Mouse (Mus musculus) kidney, postnatal 25 days (tissue): ENCODE measurements at regions not wholly inside any gene's neighbourhood (a gene's known extent, or its start where the extent isn't known, plus 50 kb on each side); places are given as distances from the start of the nearest gene placed in this dataset.
"Not testable (repeated sequence)": the region's sequence is repeated elsewhere in the genome, so short reads cannot be mapped to it uniquely, and the experiment has no call there.

Experiments used
- DNase-seq, 2 experiments: peaks; one replicate each; pipeline ENCODE4 v3.0.0; 2021; ENCODE audit warnings: mixed read lengths in 2 of 2

DNA sequence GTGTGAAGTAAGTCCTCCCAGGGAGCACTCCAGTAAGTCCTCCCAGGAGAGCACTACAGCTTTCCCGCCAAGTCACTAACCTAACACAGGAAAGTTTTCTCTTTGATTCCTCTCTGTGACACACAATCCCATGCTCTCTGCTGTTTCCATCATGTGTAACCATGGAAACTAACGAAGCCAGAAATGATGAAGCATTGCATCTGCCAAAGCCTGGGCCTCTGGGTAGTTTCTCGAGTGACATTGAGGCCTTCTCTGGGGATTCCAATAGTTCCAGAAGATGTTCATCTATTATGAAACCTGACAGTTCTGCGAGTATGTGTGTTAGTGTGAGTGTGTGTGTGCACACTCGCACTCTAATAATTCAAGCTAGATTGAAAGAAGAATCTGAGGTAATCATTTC is 140.7 kb upstream of the Zfp637 start:
- no peak for DNase-seq

DNA sequence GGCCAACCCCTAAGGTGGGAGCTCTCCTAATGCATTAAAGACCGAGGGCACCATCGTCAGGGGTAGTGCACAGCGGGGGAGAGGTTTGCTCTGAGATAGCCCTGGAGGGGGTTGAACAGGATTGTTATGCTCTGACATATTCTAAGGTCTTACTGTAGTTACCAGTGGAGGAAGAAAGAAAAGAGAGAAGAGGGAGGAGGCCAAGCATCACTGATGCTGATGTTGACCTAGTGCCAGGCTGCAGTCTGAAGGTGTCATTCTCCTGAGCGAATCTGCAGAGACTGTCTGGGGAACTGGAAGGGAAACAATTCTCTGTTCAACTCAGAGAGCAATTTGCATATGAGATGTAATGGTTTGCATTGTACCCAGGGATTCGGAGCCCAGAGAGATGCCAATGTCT is 139.4 kb upstream of the Zfp637 start:
- DNase-seq, result no peak

GRCm38 (mm10) chr6:117706006-117706405 is 135.0 kb upstream of the Zfp637 start:
- DNase-seq, result peak in 1 of 2 experiments; percentile 13

GRCm38 (mm10) chr6:117709212-117709611 is 131.8 kb upstream of the Zfp637 start:
- no peak for DNase-seq

DNA sequence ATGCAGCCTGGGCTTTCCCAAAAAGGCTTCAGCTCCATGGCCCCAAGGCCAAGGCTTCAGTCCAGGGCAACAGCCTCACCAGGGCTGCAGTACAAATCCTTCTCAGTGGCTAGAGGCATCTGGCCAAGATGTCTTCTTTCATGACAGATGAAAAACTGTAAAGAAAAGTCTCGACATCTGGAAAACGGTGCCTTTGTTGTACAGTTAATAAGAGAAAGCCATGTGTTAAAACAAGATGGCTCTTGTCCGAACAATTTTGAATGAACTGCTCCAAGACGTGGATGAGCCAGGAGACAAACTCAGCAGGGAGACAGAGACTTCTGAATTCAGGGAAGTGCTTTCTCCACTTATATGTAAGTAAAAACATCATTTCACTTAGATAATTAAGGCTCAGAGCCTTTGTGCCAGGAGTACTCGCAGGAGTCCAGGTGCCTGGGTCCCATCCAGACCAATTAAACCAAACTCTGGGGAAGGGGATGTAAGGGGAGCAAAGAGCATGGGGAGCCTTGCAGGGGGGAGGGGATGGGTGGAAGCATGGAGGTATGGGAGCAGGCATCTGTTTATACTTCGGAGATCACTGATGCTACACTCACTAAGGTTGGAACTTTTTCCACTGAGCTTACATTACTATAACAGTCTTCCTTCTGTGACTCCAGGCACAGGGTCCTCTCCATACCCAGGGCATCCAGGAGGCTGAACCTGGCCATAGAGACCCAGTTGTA is 125.8 kb upstream of the Zfp637 start:
- DNase-seq, result peak in 1 of 2 experiments; percentile 14

- DNase-seq, result not testable (repeated sequence)
Observed at GRCm38 (mm10) chr6:117716422-117716821, 124.6 kb upstream of the Zfp637 start.

DNA sequence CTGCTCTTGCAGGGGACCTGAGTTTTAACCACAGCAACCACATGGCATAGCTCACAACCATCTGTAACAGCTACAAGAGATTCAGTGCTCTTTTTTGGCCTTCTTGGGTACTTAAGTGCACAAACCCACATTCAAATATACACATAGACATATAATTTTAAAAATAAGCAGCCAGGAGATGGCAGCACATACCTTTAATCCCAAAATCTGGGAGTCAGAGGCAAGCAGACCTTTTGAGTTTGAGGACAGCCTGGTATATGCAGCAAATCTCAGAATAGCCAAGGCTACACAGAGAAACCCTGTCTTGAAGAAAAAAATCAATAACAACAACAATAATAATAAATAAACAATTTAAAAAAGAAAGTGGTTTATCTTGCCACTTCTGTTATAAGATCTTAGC is 88.6 kb upstream of the Zfp637 start:
- DNase-seq, result not testable (repeated sequence)

- not testable (repeated sequence) for DNase-seq
Observed at GRCm38 (mm10) chr6:117755682-117756081, 85.3 kb upstream of the Zfp637 start.

DNA sequence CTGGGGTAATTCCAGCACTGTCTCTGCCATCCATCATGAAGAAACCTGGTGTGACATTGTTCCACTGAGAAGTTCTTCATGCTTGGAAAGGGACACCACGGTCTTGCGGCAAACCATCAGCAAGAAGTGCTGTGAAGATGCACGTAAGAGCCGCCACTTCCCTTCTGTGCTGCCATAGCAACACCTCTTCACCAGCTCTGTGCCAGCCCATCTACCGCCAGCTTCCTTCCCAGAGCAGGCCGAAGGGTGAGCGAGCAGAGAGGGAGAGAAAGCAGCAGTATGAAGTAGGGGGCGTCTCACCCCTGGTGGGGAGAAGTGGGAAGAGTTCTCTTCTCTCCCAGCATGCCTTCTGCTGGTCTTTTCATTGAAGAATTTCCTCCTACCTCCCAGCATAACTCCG is 84.8 kb upstream of the Zfp637 start:
- DNase-seq, result no peak

- DNase-seq, result peak in 1 of 2 experiments; percentile 60
Observed at GRCm38 (mm10) chr6:117758516-117758915, 82.5 kb upstream of the Zfp637 start.

DNA sequence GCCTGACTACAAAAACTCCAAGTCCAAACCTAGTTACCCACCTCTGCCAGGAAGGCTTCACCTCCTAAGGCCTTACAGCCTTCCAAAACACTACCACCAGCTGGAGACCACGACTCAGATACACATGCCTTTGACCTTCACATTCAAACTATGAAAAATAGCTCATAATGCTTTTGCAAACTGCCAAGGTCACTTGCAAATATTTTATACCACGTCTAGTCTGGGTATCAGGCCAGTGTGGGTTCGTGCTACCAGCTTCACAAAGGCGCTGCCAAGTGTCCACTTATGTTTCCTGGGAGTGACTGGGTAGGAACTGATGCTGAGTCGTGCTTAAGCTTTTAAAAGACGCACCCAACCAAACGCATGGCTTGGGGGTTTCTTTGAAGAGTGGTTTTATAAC is 69.5 kb upstream of the Zfp637 start:
- DNase-seq, result no peak

DNA sequence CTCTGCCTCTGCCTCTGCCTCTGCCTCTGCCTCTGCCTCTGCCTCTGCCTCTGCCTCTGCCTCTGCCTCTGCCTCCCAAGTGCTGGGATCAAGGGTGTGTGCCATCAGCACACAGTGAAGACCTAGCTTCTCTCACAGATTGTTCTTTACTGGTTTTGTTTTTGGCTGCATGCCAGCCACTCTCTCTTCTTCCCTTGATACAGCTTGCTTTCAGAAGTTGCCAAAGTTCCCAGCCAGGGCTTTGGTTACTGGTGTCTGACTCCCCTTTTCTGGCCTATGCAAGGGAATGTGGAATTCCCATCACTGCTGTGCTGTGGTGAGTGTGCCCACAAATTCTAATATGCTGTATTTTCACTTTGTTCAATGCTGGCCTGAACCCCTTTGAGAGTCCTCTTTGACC is 68.6 kb upstream of the Zfp637 start:
- no peak for DNase-seq

DNA sequence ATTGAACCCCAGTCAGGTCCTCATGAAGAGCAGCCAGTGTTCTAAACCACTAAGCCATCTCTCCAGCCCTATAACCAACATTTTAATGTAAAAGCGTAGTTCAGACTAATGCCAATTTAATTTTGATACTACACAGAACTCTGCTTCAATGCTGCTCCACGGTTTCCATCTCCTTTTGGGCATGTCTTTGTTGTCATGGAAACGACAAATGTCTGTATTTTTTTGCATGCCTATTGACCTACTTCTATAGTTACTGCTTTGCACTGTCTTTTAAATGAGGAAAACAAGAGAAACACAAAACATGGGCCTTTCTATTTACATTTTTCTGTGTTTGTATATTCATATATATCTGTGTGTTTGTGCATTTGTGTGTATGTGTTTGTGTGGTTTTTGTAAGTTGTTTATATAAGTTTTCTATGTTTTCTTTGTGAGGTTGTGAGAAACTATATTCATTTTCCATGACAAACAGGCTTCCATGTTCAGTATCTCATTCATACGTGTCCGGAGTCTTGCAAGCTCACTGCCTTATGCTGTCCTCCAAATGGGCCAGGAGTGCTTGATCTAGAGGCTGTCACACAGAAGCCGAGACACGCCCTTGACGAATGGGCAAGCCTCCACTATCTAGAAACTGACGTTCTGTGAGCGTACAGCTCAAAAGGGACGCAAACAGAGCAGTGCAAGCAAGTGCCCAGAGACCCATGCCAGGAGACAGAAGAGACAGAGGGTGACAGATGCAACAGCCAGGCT is 65.5 kb upstream of the Zfp637 start:
- no peak for DNase-seq

- no peak for DNase-seq
Observed at GRCm38 (mm10) chr6:117778027-117778426, 63.0 kb upstream of the Zfp637 start.

GRCm38 (mm10) chr6:117778481-117778880 is 62.5 kb upstream of the Zfp637 start:
- peak; percentile 40 to 74 for DNase-seq

DNA sequence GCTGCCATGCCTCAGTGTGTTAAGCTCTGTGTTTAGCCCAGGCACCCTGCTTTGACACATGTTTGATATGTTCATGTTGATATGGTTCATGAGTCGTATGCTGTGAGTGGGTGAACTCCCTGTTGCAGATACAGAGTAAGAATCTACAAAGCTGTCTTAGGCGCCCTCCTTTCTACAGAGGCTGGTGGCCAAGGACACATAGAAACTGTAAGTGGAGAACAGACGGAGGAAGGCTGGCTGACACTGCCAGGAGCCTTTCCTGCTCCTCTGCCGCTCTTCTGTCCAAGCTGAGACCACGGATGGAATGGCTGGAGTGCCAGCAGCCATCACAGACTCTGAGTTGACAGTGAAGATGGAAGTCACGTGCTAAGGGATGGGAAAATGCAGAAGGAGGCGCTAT is 62.0 kb upstream of the Zfp637 start:
- DNase-seq, result no peak

DNA sequence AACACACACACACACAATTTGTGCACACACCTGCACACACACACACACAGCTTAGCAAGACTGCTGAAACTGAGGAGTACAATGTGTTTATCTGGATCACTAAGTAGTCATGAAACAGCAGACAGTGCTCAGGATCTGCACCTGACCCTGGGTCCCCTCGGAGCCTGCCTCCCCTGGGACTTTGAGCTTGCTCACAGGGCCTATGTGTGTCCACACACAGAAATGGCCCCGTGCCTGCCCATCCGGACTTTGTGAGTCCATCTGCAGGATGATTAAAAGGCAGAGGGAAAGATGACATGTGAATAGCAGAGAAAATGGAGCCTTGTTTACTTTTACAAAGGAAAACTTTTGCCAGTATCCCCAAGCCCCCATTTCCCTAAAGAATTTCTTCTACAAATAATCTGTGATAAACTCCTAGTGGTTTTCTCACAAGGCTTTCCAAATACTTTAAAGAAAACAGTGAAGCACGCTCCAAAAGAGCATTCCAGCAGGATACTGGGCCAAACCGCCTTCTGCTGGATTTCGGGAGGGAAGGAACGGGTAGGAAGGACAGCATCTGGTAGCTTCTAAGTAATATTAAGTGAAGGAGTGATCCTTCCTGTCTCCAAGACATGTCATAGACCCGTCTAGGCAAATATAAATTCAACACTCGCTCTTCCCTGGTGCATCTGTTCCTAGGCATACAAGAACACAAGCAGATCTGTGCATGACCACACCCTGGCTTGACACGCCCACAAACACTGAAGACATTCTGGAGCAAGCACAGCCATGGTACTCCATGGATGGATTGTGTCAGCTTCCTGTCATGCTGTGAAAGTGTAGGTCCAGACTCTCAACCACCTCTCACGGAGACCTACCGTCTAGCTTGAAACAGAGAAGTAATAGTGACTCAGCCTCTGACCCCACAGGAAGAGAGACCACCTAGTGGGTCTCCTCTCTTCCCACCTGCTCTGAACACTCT is 52.1 kb upstream of the Zfp637 start:
- peak; percentile 38 to 63 for DNase-seq

DNA sequence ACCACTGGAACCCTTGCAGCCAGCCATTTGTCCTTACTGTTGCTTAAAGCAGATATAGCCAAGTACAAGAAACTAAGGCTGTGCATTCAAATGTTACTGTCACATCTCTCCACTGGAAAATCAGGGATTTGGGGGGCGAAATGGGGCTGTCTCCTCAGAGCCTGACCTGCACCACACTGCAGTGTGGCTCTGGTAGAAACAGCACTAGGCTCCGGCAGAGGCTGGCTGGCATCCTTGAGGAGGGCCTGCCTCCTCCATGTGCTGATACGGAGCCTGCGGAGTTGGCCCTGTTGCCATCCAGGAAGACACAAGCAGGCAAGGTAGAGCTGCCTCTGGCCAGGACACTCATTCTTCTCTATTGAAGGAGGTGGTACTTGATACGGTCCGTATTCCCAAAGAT is 50.4 kb upstream of the Zfp637 start:
- no peak for DNase-seq
